Mouse (Mus musculus) limb, embryonic 15.5 days (tissue): ENCODE data around the gene Gm20918. TPM values are rescaled to one million over a fixed set of nuclear protein-coding genes. Genes with fewer than 3 reads are reported as not detected.
"Not testable (repeated sequence)": the region's sequence is repeated elsewhere in the genome, so short reads cannot be mapped to it uniquely, and the experiment has no call there.

Source experiments
- ATAC-seq: fragments of 200-750 bp; cut with Nextera tagmentation; 2 replicates; pipeline ENCODE4 v1.8.0; 2017; ENCODE audit warnings: low read depth, moderate TSS enrichment; ENCODE audit not compliant: insufficient number of reproducible peaks, low FRiP score, low TSS enrichment
- H3K27ac ChIP-seq: fragments of 300-500 bp; sonication (generic); 2 replicates; pipeline ENCODE4 v1.5.1; 2015; ENCODE audit warnings: moderate library complexity, mild to moderate bottlenecking, inconsistent platforms
- H3K27me3 ChIP-seq: fragments of 300-500 bp; sonication (generic); 2 replicates; pipeline ENCODE4 v1.6.1; 2015; ENCODE audit warnings: inconsistent platforms
- H3K36me3 ChIP-seq: fragments of 300-500 bp; sonication (generic); 2 replicates; pipeline ENCODE4 v1.6.1; 2015; ENCODE audit warnings: inconsistent platforms
- H3K4me1 ChIP-seq: fragments of 300-500 bp; sonication (generic); 2 replicates; pipeline ENCODE4 v1.6.1; 2015; ENCODE audit warnings: inconsistent platforms
- H3K4me2 ChIP-seq: fragments of 300-500 bp; sonication (generic); 2 replicates; pipeline ENCODE4 v1.6.1; 2015; ENCODE audit warnings: mild to moderate bottlenecking, inconsistent platforms
- H3K4me3 ChIP-seq: fragments of 300-500 bp; sonication (generic); 2 replicates; pipeline ENCODE4 v1.5.1; 2015; ENCODE audit warnings: mild to moderate bottlenecking, inconsistent platforms
- H3K9ac ChIP-seq: fragments of 300-500 bp; sonication (generic); 2 replicates; pipeline ENCODE4 v1.6.1; 2015; ENCODE audit warnings: inconsistent platforms
- H3K9me3 ChIP-seq: fragments of 300-500 bp; sonication (generic); 2 replicates; pipeline ENCODE4 v1.6.1; 2016; ENCODE audit warnings: inconsistent platforms
- polyA plus RNA-seq: library from polyadenylated mRNA; unstranded; fragments of >200 nt; fragmentation: Nextera tagmentation; extraction: Ambion mirVana; gene quantifications from 2 replicates; pipeline ENCODE4 v1.2.1, GENCODE M21; 2015

The Gm20918 gene
- polyA plus RNA-seq = not detected in 2 replicates

DNA sequence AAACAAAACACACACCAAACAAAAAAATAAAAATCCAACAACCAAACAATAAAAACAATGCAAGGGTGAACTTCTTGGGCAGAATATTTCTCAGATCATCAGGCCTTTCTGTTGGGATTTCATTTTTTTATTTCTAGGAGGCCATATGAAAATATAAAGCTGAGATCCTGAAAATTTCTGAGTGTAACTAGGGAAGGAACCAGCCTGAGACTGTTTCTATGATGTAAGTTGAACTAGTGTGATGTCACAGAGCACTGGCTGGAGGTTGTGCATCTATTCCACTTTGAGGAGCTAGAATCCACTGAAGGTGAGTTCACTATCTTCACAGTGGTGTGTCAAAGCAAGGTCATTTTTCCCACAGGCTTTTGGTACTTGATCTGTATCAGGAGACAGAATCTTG lies at the start of gene Gm20918:
Gene Gm20918, plus strand, starts transcription at position 301 of the 400 bp plus-strand sequence.
- H3K27me3 ChIP-seq, H3K9ac ChIP-seq, H3K36me3 ChIP-seq, ATAC-seq, H3K9me3 ChIP-seq, H3K4me1 ChIP-seq, H3K27ac ChIP-seq, H3K4me2 ChIP-seq, H3K4me3 ChIP-seq: not testable (repeated sequence)

Other genes starting within 250 kb of the Gm20918 start
- not detected in 2 replicates for gene Gm21820, start 205.5 kb downstream of the Gm20918 start, polyA plus RNA-seq